Mouse (Mus musculus) R1 (cell line): ENCODE results near the gene Prss21.

Source experiments
- DNase-seq: peaks from one replicate; pipeline ENCODE4 v3.0.0-alpha.2; 2018; ENCODE audit warnings: low read depth, low spot score

Prss21 gene

DNA sequence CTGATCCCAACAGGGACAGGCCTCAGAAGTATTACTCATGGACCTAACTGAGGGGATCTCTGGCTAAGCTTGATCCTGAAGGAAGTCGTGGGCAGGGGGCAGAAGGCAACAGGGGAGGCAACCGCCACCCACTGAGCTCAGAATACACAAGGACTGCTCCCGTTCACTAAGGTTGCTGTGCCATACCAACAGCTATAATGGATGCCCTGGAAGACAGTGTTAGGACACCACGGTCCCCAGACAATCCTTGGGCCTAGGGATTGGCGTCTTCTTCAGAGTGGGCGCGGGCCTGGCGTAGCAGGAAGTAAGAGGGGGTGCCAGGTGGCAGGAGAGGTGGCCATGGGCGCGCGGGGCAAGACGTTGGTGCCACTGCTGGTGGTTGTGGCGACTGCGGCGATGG, at the start of gene Prss21:
Gene Prss21 (plus strand): TSS at position 301 of the 400 bp plus-strand sequence.
- no peak for DNase-seq

DNA sequence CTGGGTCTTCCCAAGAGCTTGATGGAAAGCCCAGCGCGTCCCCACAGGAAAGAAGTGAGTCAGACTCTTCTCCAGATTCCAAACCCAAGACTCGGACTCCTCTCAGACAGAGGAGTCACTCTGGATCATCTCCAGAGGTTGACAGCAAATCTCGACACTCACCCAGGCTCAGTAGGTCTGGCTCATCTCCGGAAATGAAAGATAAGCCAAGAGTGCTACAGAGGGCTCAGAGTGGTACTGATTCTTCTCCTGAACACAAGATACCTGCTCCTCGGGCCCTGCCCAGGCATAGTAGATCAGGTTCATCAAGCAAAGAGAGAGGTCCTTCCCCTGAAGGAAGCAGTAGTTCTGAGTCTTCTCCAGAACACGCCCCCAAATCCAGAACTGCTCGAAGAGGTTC, 49.3 kb upstream of the Prss21 start:
- DNase-seq: no peak

DNA sequence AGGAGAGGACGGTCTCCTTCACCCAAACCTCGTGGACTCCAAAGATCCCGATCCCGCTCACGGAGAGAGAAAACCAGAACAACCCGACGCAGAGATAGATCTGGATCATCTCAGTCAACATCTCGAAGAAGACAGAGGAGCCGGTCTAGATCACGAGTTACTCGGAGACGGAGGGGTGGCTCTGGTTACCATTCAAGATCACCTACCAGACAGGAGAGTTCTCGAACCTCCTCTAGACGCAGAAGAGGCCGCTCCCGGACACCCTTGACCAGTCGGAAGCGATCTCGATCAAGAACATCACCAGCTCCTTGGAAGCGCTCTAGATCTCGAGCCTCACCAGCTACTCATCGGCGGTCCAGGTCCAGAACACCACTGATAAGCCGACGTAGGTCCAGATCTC, 48.6 kb upstream of the Prss21 start:
- DNase-seq: no peak

DNA sequence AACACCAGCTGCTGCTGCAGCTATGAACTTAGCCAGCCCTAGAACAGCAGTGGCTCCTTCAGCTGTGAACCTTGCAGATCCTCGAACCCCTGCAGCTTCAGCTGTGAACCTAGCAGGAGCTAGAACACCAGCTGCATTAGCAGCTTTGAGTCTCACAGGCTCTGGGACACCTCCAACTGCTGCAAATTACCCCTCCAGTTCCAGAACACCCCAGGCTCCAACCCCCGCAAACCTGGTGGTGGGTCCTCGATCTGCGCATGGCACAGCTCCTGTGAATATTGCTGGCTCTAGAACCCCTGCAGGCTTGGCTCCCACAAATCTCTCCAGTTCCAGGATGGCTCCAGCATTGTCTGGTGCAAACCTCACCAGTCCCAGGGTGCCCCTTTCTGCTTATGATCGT, 47.1 kb upstream of the Prss21 start:
- DNase-seq: no peak

DNA sequence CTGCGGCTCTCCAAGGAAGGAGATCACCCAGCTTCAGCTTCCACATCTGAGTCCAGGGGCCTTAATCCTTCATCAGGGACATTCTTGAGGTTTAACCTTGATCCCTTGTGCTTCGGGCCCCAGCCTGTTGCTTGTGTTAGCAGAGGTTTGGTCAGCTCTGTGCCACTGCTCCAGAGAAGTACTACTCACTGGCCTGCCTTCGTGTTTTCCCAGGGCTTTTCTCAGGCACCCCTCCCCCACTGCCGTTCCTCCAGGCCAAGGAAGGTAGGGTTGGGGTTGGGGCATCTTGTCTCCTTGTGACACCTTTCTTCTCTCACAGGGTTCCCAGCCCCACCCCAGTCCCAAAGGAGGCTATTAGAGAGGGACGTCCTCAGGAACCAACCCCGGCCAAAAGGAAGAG, 45.8 kb upstream of the Prss21 start:
- peak; percentile 52 for DNase-seq

DNA sequence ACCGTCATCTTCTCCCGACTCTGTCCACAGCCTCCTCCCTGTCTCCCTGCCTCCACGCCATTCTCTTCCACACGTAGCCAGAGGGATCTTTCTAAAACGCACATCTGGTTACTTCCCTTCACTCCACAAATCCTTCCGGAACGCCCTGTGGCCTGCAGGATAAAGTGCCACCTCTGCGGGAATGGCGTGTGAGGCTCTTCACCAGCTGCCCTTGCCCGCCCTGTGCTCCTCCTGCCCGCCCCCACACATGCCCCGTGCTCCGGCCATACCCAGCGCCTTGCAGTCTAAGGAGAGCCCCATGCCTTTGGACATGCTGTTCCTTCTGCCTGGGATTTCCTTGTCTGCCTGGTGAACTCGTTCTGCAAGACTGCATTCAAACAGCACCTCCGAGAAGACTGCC, 44.8 kb upstream of the Prss21 start:
- DNase-seq: no peak

DNA sequence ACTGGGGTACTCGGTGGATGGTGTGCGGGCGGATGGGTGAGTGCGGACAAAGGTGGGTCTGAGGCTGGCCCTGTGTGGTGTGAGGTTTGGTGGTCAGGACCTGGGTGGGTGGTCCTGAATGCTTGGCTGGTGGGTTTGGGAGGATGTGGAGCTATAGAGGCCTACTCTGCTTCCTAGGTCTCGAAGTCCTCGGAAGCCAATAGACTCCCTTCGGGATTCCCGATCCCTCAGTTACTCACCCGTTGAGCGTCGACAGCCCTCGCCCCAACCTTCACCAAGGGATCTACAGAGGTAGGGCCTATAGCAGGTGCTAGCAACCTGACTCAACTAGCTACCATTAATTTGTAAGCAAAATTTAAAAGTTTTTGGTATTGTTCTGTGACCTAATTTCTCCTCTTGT, 44.2 kb upstream of the Prss21 start:
- no peak for DNase-seq

DNA sequence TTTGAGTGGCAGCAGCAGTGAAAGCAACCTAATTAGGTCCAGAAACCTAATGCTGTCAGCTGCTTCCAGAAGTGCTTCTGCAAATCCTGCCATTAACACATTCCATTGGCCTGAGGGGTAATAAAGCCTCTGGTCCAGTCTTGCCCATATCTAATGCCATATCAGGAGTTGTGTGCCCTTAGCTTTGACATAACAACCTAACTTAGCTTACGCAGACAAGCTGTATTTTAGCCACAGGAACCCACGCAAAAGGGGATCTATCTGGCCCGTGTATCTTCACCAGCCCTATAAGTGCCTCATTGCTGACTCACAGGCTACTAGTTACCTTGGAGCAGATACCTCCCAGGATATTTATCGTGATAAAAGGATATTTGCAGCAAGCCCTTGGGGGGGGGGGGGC, 42.3 kb upstream of the Prss21 start:
- no peak for DNase-seq

DNA sequence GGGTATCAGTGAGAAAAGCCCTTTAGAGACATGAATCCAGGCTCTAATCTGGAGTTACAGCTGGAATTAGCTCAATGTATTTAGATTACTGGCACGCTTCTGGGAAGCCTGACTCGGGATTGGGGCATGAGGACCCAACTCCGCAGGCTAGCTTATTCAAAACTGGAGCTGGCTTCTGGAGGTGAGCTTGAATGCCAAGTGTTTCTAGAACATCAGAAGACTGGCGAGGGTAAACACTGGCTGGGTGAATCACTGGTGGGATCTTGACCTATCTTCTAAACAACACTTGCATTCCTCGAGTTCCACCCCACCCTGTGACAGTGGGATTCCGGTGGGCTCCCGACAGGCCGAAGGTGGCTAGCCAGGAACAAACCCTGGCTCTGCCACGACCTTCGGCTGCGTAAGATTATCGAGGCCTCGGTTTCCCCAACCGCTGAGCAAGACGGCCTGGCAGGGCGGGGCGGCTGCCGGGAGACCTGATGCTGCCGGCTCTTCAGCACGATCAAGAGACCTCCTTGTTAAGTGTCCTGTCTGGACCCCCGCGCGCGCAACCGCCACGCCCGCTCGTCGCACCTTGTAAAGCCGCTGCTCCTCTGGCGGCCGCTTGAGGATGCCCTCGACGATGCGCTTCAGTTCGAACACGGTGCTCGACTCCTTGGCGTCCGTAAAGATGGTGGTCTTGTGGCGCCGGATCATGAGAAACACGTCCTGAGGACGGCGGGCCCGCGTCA, 39.4 kb upstream of the Prss21 start:
- DNase-seq: peak; percentile 86

DNA sequence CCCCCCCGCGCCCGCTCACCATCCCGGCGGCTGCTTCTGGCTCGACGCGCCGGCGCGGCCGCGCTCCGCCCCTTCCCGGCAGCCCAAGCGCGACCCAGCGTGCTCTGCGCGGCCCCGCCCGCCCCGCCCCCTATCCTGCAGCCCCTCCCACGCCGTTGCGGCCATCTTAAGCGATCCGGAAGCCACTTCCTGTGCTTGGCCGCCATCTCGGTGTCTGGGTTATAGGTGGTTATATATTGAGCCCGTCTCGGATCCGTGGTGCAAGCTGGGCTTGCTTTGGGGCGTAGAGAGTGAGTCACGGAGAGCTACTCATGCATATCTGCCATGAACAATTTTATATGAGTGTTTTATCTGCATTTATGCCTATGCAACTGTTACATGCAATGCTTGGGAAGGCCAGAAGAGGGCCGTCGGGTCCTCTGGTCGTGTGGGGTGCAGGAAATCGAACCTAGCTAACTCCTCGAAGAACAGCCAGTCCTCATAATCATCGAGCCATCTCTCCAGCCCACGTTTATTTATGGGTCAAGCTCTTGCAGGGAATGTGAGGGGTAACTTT, 38.7 kb upstream of the Prss21 start, which contains the start of gene Elob:
Gene Elob (minus strand): TSS at position 73 of the 556 bp plus-strand sequence.
- DNase-seq: peak; percentile 91

DNA sequence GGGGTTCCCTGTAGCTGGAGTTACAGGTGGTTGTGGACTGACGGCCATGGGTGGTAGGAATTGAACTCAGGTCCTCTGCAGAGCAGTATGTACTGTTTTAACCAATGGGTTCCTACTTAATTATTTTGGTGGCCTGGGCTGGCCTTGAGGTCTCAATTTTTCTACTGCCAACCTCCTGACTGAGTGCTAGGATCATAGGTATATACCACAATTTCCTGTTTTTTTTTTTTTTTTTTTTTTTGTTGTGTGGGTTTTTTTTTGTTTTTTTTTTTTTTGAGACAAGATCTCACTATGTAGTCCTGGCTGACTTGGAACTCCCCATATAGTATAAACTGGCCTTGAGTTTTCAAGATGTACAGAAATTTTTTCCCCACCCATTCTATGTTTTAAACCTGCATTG, 36.7 kb upstream of the Prss21 start:
- no peak for DNase-seq

DNA sequence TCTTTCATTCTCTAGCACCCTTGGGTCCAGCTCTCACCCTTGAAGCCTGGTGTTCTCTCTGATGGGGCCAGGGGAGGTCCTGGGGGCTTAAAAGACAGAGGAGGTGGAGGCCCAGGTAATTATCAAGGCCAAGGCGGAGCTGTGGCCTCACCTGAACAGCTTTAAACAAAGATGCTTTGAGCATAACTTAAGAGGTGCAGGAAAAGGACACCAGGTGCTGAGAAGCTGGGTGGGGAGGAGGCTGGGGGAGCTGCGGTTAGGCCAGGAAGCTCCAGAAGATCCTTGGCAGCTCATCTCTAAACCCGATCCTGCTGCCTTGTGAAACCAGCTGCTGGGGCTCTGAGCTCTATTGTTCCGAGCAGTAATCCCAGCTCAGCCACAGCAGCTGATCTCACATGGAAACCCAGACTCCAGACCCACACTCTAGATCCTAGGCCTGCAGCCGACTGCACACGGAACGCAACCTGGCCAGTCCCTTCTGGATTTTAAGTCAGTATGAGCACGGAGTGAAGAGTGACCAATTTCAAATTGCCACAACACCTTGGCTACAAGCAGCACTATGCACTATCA, 31.8 kb upstream of the Prss21 start, which contains the start of gene Prss33:
Gene Prss33 (minus strand): TSS at position 51 of the 570 bp plus-strand sequence.
- no peak for DNase-seq

DNA sequence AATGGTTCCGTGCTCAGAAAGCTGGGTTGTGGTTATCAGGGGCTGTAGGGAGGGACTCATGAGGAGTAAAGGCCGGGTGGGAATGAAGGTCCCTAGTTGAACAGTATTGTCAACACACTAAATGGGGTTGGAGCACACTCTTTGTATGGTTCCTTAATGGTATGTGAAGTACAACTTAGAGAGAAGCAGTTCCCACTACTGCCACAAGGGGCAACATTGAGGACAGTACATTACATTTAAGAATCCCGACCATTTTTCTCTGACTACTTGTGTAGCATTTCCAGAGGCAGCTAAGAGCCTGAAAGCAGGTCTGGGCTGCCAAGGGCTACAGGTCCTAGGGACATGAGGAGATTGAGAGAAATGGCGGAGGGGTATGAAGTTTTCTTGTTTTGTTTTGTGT, 26.7 kb upstream of the Prss21 start:
- peak; percentile 82 for DNase-seq

DNA sequence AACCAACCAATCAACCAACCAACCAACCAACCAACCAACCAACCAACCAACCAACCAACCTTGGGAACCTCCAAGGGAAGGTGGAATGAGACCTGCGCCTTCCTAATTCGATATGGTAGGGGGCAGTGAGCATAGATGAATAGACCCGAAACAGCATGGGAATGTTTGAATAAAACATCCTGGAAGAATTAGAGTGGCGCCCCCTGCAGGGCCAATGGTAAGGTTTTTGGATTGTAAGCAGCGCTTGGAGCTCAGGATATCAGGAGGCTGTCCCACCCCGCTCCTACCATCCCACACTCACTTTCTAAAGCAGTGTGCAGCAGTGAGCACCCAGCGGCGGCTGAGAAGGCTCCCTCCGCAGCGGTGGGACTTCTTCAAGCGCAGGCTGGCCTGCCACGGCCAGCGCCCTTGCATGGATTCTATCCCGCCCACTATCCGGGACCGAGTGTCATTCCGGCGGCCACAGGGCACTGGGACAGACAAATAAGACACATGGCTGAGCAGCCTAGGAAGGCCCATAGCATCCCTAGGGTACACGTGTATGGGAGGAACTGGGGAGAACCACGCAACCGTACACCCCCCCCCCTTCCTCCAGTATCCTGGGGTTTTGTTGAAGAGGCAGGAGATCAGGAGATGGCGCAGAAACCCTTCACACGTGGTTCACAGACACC, 24.6 kb upstream of the Prss21 start:
- peak; percentile 89 for DNase-seq

DNA sequence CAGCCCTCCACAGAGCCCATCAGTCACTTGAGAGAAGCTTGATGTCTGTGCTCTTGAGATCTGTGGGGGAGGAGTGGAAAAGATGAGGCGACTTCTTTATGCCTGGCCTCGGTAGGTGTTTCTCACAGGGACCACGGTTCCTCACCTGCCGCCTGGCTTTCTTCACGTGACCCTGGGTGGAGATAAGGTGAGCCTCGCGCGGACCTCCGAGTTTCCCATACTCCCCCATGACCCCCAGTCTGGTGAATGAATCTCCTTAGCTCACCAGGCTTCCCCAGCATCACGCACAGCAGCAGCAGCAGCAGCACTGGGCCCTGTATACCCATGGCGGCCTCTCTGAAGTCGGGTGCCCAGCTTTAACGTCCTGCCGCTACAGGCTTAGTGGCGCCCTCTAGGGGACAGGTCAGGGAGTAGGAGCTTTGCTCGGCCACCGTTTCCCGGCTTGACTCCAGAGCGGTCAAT, 24.0 kb upstream of the Prss21 start, which contains the start of the genes Prss32 and Prss41:
Gene Prss32 (plus strand): TSS at position 44 of the 462 bp plus-strand sequence.
Gene Prss41 (minus strand): TSS at position 361 of the 462 bp plus-strand sequence.
- DNase-seq: peak; percentile 80

DNA sequence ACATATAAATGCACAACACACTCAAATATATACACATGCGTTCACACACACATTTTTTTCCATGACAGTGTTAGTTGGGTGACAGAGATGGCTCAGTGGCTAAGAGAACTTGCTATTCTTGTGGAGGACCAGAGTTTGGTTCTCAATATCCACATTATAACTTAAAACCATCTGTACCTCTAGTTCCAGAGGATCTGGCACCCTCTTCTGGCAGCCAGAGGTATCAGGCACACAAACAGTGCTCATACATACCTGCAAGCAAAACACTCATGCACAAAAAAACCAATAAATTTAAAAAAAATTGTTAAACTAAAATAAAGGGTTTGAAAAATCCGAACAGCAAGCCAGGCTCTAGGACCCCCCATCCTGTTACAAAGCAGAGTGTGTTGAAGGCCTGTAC, 17.8 kb upstream of the Prss21 start:
- DNase-seq: peak; percentile 40

DNA sequence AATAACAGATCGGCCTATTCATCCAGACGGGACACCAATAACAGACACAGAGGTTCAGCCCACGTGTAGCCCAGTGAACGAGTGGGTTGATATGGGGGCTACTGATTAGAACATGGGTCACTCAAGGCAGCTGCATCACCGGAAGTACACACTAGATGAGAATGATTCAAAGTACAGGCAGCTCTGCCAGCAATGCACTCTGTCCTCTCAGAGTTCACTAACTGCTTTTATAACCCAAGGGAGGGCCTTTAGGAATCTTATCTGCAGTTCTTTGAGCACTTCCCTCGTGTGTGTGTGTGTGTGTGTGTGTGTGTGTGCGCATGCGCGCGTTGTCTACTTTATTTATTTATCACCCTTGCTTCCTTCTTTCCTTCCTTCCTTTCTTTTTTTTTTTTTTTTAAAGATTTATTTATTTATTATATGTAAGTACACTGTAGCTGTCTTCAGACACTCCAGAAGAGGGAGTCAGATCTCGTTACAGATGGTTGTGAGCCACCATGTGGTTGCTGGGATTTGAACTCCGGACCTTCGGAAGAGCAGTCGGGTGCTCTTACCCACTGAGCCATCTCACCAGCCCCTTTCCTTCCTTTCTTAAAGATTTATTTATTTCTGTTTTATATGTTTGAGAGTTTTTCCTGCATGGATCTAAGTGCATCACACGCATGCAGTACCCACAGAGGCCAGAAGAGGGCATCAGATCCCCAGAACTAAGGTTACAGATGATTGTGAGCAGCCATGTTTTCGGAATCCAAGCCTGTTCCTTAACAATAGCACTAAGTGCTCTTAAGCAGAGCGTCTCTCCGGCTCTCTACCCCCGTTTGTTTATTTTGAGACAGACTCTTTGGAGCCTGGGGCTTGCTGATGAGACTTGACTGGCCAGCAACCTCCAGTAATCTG, 16.8 kb upstream of the Prss21 start:
- peak; percentile 82 for DNase-seq

DNA sequence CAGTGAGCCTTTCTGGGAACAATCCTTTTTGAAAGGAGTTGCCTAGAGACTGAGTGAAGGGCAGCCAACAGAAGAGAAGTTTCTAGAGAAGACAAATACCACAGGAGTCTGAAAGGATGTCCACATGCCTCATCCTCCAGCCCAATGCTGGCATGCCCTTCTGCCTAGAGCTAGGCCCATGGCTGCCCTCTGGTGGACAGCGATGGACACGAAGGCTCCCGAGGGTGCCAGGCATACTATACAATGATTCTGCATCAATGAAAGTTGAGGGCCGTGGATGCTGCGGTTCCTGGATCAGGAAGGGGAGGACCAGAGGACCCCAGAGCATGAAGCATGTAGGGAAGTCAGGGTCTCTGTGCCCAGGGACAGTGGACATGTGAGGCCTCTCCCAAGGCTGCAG, 14.6 kb upstream of the Prss21 start:
- DNase-seq: peak; percentile 38

DNA sequence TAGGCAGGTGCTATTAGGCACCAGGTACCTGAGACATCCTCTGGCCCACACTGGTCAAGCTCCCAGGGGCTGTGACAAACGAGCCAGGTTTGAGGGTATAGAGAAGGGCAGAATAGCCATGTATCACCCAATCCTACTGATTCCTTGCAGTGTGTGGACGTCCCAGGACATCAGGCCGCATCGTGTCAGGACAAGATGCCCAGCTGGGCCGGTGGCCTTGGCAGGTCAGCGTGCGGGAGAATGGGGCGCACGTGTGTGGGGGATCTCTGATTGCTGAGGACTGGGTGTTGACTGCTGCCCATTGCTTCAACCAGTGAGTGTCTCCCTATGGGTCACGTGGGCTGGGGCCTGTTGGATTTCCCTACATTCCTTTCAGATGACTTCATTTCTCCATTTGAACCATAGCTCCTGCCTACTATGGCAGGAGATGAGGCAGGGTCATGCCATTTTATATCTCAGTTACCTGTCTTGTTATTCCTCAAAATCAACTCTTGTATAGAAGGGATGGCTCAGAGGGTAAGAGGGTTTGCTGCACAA, 13.6 kb upstream of the Prss21 start:
- DNase-seq: peak; percentile 44

DNA sequence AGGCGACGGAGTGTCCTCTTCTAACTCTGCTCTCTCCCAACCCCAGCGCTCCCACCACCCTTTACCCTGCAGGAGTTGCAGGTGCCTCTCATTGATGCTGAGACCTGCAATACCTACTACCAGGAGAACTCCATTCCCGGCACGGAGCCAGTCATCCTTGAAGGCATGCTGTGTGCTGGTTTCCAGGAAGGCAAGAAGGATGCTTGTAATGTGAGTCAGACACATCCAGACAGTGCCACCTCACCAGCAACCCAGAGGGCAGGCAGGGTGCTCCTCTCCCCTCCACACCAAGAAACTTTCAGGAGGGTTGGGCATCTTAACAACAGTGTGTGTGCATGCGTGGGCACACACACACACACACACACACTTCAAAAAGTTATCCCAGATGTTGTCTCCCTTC, 10.7 kb upstream of the Prss21 start:
- no peak for DNase-seq

DNA sequence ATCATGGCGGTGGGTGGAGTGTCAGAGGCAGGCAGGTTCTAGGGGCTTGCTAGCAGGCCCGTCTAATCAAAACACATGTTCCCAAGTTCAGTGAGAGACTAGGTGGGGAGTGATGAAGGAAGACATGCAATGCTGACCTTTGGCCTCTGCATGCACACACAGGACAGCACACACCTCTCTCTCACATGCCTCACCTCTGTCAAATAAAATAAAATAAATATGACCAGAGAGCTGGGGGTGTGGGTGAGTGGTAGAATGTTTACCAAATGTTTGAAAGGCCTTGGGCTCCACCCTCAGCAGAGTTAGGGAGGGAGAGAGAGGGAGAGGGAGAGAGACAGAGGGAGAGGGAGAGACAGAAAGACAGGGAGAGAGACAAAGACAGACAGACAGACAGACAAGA, 9.9 kb upstream of the Prss21 start:
- no peak for DNase-seq
